ENCODE assay signal across 24 mouse cellular contexts in the genomic region with DNA sequence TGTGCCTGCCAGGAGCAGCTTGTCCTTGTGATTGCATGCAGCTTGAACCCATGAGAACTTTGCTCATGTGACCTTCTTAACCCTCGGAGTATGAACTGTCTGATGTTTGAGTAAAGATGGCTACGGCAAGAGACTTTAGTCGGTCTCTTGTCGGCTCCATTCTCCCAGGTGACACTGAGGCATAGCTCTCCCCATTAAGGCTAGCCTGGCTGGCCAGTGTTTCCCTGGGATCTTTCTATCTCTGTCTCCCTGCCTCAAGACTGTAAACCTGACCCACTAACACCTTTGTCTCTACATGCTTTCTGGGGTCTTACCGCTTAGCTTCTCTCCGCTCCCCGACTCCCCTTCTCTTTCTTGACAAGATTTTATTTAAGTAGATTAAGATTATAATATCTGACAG. TPM values are rescaled to one million over a fixed set of nuclear protein-coding genes. Genes with fewer than 3 reads are reported as not detected.
DNase-seq lines count a peak whose midpoint lies in the region; ATAC-seq and TF ChIP-seq lines count a peak whose summit lies in the region.
"Had no signal": no experiment of that assay in that cellular context is flagged by ENCODE, and none has a peak within 500 bp of the region (broad histone marks: within the 10 kb centered on the region; RNA-seq: fewer than 3 reads in every experiment).

No protein-coding gene starts in this region.

- no peaks in the 10 kb centered on the region for H3K27me3 ChIP-seq in heart, embryonic 11.5 days (ENCODE audit: control insufficient read depth, insufficient read depth, low read length)
- H3K27me3 ChIP-seq in heart, embryonic 12.5 days (replicated peaks): no peaks in the 10 kb centered on the region
- no peaks in the 10 kb centered on the region for H3K27me3 ChIP-seq in liver, embryonic 11.5 days (replicated peaks; ENCODE audit: control insufficient read depth, insufficient read depth, low read length)
- H3K27me3 ChIP-seq in midbrain, embryonic 11.5 days (ENCODE audit: control insufficient read depth, insufficient read depth, low read length): no peaks in the 10 kb centered on the region
- H3K27me3 ChIP-seq in midbrain, embryonic 15.5 days (replicated peaks): no peaks in the 10 kb centered on the region
- H3K27me3 ChIP-seq in stomach, postnatal 0 days (ENCODE audit: control insufficient read depth, insufficient read depth, low read length): no peaks in the 10 kb centered on the region
- H3K27me3 ChIP-seq: embryonic facial prominence, embryonic 15.5 days; hindbrain, embryonic 15.5 days; limb, embryonic 15.5 days; midbrain, embryonic 13.5 days had no signal

- H3K4me3 ChIP-seq in heart, embryonic 11.5 days (ENCODE audit: low read depth, low read length): no peak overlapping the region
- no peak overlapping the region for H3K4me3 ChIP-seq in heart, embryonic 12.5 days
- H3K4me3 ChIP-seq in liver, embryonic 11.5 days (ENCODE audit: low read depth, low read length): no peak overlapping the region
- H3K4me3 ChIP-seq in midbrain, embryonic 11.5 days (ENCODE audit: low read depth, low read length): no peak overlapping the region
- H3K4me3 ChIP-seq in midbrain, embryonic 15.5 days: no peak overlapping the region
- H3K4me3 ChIP-seq in stomach, postnatal 0 days (ENCODE audit: low read depth, low read length): no peak overlapping the region
- H3K4me3 ChIP-seq: embryonic facial prominence, embryonic 15.5 days; forebrain, embryonic 13.5 days; heart, adult 2 months; hindbrain, embryonic 10.5 days; hindbrain, embryonic 15.5 days; layer of hippocampus, adult 2 months; left cerebral cortex, adult 2 months; limb, embryonic 15.5 days; megakaryocyte, embryonic 14.5 days; midbrain, embryonic 13.5 days had no signal

- no peak overlapping the region for H3K9ac ChIP-seq in heart, embryonic 11.5 days (ENCODE audit: low read depth, low read length)
- H3K9ac ChIP-seq in heart, embryonic 12.5 days: no peak overlapping the region
- H3K9ac ChIP-seq in liver, embryonic 11.5 days (ENCODE audit: low read depth, low read length): no peak overlapping the region
- no peak overlapping the region for H3K9ac ChIP-seq in midbrain, embryonic 11.5 days (ENCODE audit: low read length)
- no peak overlapping the region for H3K9ac ChIP-seq in midbrain, embryonic 15.5 days
- H3K9ac ChIP-seq in stomach, postnatal 0 days (ENCODE audit: low read length): no peak overlapping the region
- H3K9ac ChIP-seq: embryonic facial prominence, embryonic 15.5 days; forebrain, embryonic 13.5 days; hindbrain, embryonic 15.5 days; limb, embryonic 15.5 days; midbrain, embryonic 13.5 days had no signal

- TF ChIP-seq CTCF in stomach, postnatal 0 days (IDR thresholded peaks at IDR 0.05; ENCODE audit: low read depth): no peak

- H3K27ac ChIP-seq in heart, embryonic 11.5 days (ENCODE audit: low read depth, low read length): peak overlapping the region; percentile 70; the same call in 1 of the 2 replicates
- H3K27ac ChIP-seq in heart, embryonic 12.5 days (ENCODE audit: poor library complexity, severe bottlenecking): no peak overlapping the region
- H3K27ac ChIP-seq in liver, embryonic 11.5 days (ENCODE audit: low read depth, low read length): no peak overlapping the region
- no peak overlapping the region for H3K27ac ChIP-seq in midbrain, embryonic 11.5 days (ENCODE audit: low read depth, low read length)
- H3K27ac ChIP-seq in midbrain, embryonic 15.5 days: no peak overlapping the region
- H3K27ac ChIP-seq in stomach, postnatal 0 days (replicated peaks): no peak overlapping the region
- H3K27ac ChIP-seq: forebrain, embryonic 13.5 days; heart, adult 2 months; hindbrain, embryonic 15.5 days; layer of hippocampus, adult 2 months; left cerebral cortex, adult 2 months; midbrain, embryonic 13.5 days had no signal

- peaks cover 43% of the 10 kb centered on the region for H3K4me1 ChIP-seq in heart, embryonic 11.5 days (ENCODE audit: control insufficient read depth, insufficient read depth, low read length)
- peaks cover 46% of the 10 kb centered on the region for H3K4me1 ChIP-seq in heart, embryonic 12.5 days (replicated peaks)
- H3K4me1 ChIP-seq in liver, embryonic 11.5 days (replicated peaks; ENCODE audit: control insufficient read depth, insufficient read depth, low read length): peaks cover 20% of the 10 kb centered on the region
- H3K4me1 ChIP-seq in midbrain, embryonic 11.5 days (ENCODE audit: control insufficient read depth, insufficient read depth, low read length): peaks cover 5% of the 10 kb centered on the region
- H3K4me1 ChIP-seq in midbrain, embryonic 15.5 days: peaks cover 6% of the 10 kb centered on the region; the same call in 1 of the 2 replicates
- peaks cover 9% of the 10 kb centered on the region for H3K4me1 ChIP-seq in stomach, postnatal 0 days (replicated peaks; ENCODE audit: control insufficient read depth, insufficient read depth)
- H3K4me1 ChIP-seq: hindbrain, embryonic 15.5 days had no signal

- DNase-seq in liver, embryonic 11.5 days (ENCODE audit: low spot score): peak; percentile 22
- DNase-seq in liver: no peak
- DNase-seq in midbrain, embryonic 11.5 days (ENCODE audit: low spot score, missing footprints): peak; percentile 81
- peak; percentile 9 for DNase-seq in stomach, postnatal 0 days (ENCODE audit: low spot score)
- DNase-seq in cerebellum, adult 9-11 months: no peak
- DNase-seq: adrenal gland, postnatal 25 days; cerebellum, adult 11-12 months; cerebellum, postnatal 10 days; kidney, adult 9 months; kidney, postnatal 36 days had no signal

- WGBS in heart, embryonic 11.5 days (ENCODE audit: insufficient replicate concordance): 90% methylated on average over 7 of the region's 7 CpGs
- 88% methylated on average over 7 of the region's 7 CpGs for WGBS in heart, embryonic 12.5 days
- 80% methylated on average over 7 of the region's 7 CpGs for WGBS in liver, embryonic 11.5 days
- WGBS in midbrain, embryonic 11.5 days: 85% methylated on average over 7 of the region's 7 CpGs
- WGBS in midbrain, embryonic 15.5 days: 87% methylated on average over 7 of the region's 7 CpGs
- WGBS in stomach, postnatal 0 days: 63% methylated on average over 7 of the region's 7 CpGs

- H3K4me2 ChIP-seq in heart, embryonic 11.5 days: no peak overlapping the region
- no peak overlapping the region for H3K4me2 ChIP-seq in heart, embryonic 12.5 days
- H3K4me2 ChIP-seq in liver, embryonic 11.5 days: no peak overlapping the region
- H3K4me2 ChIP-seq in midbrain, embryonic 11.5 days: no peak overlapping the region
- H3K4me2 ChIP-seq in midbrain, embryonic 15.5 days: no peak overlapping the region
- no peak overlapping the region for H3K4me2 ChIP-seq in stomach, postnatal 0 days (replicated peaks; ENCODE audit: low read depth)
- H3K4me2 ChIP-seq: embryonic facial prominence, embryonic 15.5 days; forebrain, embryonic 13.5 days; hindbrain, embryonic 15.5 days; limb, embryonic 15.5 days; midbrain, embryonic 13.5 days had no signal

- H3K9me3 ChIP-seq in heart, embryonic 11.5 days (replicated peaks; ENCODE audit: control insufficient read depth, low read length): no peaks in the 10 kb centered on the region
- 0 out of 2 replicates have a peak, but pooled peaks cover 3% of the 10 kb centered on the region for H3K9me3 ChIP-seq in heart, embryonic 12.5 days (replicated peaks)
- no peaks in the 10 kb centered on the region for H3K9me3 ChIP-seq in liver, embryonic 11.5 days (ENCODE audit: control insufficient read depth, low read length)
- no peaks in the 10 kb centered on the region for H3K9me3 ChIP-seq in midbrain, embryonic 11.5 days (ENCODE audit: control insufficient read depth, low read length)
- H3K9me3 ChIP-seq in midbrain, embryonic 15.5 days: no peaks in the 10 kb centered on the region
- no peaks in the 10 kb centered on the region for H3K9me3 ChIP-seq in stomach, postnatal 0 days (ENCODE audit: control insufficient read depth, low read length)
- H3K9me3 ChIP-seq: embryonic facial prominence, embryonic 15.5 days; forebrain, embryonic 13.5 days; hindbrain, embryonic 10.5 days; hindbrain, embryonic 15.5 days; limb, embryonic 15.5 days; megakaryocyte, embryonic 14.5 days; midbrain, embryonic 13.5 days had no signal

- no peak for ATAC-seq in heart, embryonic 11.5 days (replicated peaks; ENCODE audit: insufficient number of reproducible peaks, low FRiP score, low TSS enrichment)
- ATAC-seq in heart, embryonic 12.5 days (ENCODE audit: insufficient number of reproducible peaks, low FRiP score): no peak
- no peak for ATAC-seq in liver, embryonic 11.5 days (replicated peaks; ENCODE audit: low FRiP score)
- no peak for ATAC-seq in midbrain, embryonic 11.5 days (ENCODE audit: low FRiP score)
- no peak for ATAC-seq in midbrain, embryonic 15.5 days (replicated peaks)
- ATAC-seq in stomach, postnatal 0 days (ENCODE audit: low FRiP score, low TSS enrichment): no peak
- ATAC-seq: forebrain, embryonic 13.5 days; intestine, embryonic 16.5 days; midbrain, embryonic 13.5 days had no signal

- H3K36me3 ChIP-seq in heart, embryonic 11.5 days (ENCODE audit: control insufficient read depth, insufficient read depth, low read length): no peaks in the 10 kb centered on the region
- H3K36me3 ChIP-seq in heart, embryonic 12.5 days: no peaks in the 10 kb centered on the region
- H3K36me3 ChIP-seq in liver, embryonic 11.5 days (ENCODE audit: control insufficient read depth, insufficient read depth, low read length): no peaks in the 10 kb centered on the region
- H3K36me3 ChIP-seq in midbrain, embryonic 11.5 days (ENCODE audit: control insufficient read depth, insufficient read depth, low read length): no peaks in the 10 kb centered on the region
- no peaks in the 10 kb centered on the region for H3K36me3 ChIP-seq in midbrain, embryonic 15.5 days (replicated peaks)
- H3K36me3 ChIP-seq in stomach, postnatal 0 days (ENCODE audit: control insufficient read depth, insufficient read depth, low read length): no peaks in the 10 kb centered on the region
- H3K36me3 ChIP-seq: embryonic facial prominence, embryonic 15.5 days; hindbrain, embryonic 10.5 days; hindbrain, embryonic 15.5 days; limb, embryonic 15.5 days; midbrain, embryonic 13.5 days had no signal

- no peak for TF ChIP-seq EP300 in stomach, postnatal 0 days (optimal IDR thresholded peaks at IDR 0.05)

RNA-seq across cellular contexts. Expression of gene Cdc7, which starts 50.0 kb away (rescaled TPM):
- polyA plus RNA-seq in heart, embryonic 11.5 days (2014; fragmentation: Nextera tagmentation; extraction: Ambion mirVana): 36.1 and 42.8 TPM in 2 replicates
- 29.8 and 30.8 TPM in 2 replicates for polyA plus RNA-seq in heart, embryonic 12.5 days (2016; fragmentation: Nextera tagmentation; extraction: Ambion mirVana)
- polyA plus RNA-seq in liver, embryonic 11.5 days (2014; fragmentation: Nextera tagmentation; extraction: Ambion mirVana): 55.0 and 55.3 TPM in 2 replicates
- 58.7 and 61.6 TPM in 2 replicates for polyA plus RNA-seq in midbrain, embryonic 11.5 days (2014; fragmentation: Nextera tagmentation; extraction: Ambion mirVana)
- 48.1 and 49.3 TPM in 2 replicates for polyA plus RNA-seq in midbrain, embryonic 15.5 days (2015; fragmentation: Nextera tagmentation; extraction: Ambion mirVana)
- 7.4 and 8.0 TPM in 2 replicates for polyA plus RNA-seq in stomach, postnatal 0 days (2015; fragmentation: Nextera tagmentation; extraction: Ambion mirVana)

Comparison
In these comparisons a context has a peak if more than half of its experiments do, and no peak if none do; other contexts are left out.
1. DNase-seq: peak in liver, embryonic 11.5 days (single experiment), midbrain, embryonic 11.5 days (single experiment) and stomach, postnatal 0 days (single experiment); none in liver (single experiment) and cerebellum, adult 9-11 months (single experiment).